Mouse (Mus musculus) erythroblast, embryonic 14.5 days (primary cell): ENCODE data around the gene Pla2g16.

Source experiments
- GATA1 ChIP-seq: IDR thresholded peaks from 2 replicates; pipeline ENCODE4 v1.6.1; 2012; ENCODE audit warnings: low read length, inconsistent platforms, mixed read lengths
- TAL1 ChIP-seq: IDR thresholded peaks from 3 replicates; pipeline ENCODE4 v1.6.1; 2012; ENCODE audit warnings: low read length, inconsistent platforms, mixed read lengths

DNA sequence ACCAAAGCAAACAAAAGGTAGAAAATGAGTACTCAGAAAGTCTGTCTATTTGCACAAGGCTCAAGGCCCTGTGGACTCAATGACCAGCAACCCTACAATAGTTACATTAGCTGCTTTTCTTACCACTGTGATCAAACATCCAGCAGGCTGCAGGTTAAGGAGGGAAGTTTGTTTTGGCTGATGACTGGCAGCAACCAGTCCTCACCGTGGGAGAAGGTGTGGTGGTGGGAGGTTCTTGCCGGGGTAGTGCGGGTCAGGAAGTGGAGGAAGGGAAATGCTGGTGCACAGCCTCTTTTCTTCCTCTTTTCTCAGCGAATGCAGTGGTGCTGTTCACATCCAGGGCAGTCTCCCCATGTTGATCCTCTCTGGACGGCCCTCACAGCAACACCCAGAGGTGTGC, 23.8 kb downstream of the Pla2g16 start:
- TF ChIP-seq GATA1 (no peak), TAL1 (no peak)
